Mouse (Mus musculus): ENCODE data around the gene Jund. TPM values are rescaled to one million over a fixed set of nuclear protein-coding genes. Genes with fewer than 3 reads are reported as not detected.

The Jund gene
- polyA plus RNA-seq, 1 experiment, result 111 TPM

DNA sequence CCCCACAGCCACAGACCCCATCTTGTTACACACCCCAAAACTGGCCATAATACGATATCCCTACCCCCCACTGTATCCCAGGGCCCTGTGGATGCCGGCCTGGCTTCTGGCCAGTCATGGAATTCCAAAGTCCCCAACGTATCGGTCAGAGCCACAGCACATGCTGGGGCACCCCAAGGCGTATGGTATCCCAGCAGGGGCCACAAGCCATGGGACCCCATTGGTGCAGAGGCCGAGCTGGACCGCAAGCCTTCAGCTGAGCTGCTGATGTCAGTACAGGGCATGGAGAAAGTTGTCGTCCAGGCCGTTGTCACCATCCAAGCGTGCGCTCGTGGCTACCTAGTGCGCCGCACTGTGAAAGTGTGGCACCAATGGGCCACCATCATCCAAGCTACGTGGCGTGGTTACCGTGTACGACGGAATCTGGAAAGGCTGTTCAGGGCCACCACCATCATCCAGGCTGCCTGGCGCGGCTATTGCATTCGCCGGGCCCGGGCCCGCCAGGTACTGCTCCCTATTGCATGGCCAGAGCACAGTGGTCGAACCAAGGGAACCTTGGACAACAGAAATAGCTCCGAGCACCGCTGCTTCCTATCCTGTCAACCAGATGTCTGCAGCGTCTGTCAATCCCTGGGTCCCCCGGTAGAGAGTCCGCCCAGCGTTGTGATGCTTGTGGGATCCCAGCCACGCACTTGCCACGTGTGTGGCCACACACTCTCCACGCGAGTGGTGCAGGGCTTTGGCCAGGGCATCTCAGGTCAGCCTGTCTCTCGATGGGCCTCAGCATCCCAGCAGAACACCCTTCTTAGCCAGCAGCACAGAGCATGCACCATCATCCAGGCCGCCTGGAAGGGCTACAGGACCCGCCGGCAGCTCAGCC is 18.0 kb downstream of the Jund start:
- no peak overlapping the region for H3K4me3 ChIP-seq (ENCODE audit: insufficient read depth, low read length)
- H3K4me1 ChIP-seq (ENCODE audit: control insufficient read depth, insufficient read depth, low read length), result peaks cover 12% of the 10 kb centered on the region
- no peak overlapping the region for H3K27ac ChIP-seq (ENCODE audit: insufficient read depth, low read depth, low read length)
- no peak for TF ChIP-seq CTCF (IDR thresholded peaks at IDR 0.05; ENCODE audit: low read depth, low read length)
- TF ChIP-seq POLR2A (IDR thresholded peaks at IDR 0.05; ENCODE audit: borderline replicate concordance, low read depth, low read length), result no peak

DNA sequence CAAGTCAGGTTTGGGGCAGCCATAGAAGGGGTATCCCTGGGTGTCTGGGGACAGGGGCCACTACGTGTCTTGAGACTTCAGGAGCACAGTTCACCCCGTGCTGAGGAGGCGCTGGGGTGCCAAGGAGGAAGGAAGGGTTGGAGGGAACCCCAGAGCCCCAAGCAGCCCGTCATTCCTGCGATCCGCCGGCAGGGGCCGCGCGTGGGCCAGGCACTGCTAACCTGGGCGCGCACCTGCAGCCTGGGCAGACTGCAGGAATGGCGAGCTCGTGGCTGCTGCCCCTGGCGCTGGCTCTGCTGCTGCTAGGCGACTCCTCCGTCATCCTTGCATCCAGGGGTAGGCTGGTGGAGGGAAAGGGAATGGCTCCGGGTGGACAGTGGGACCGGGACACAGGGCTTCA is 19.5 kb downstream of the Jund start, which contains the start of gene Gm3336:
Gene Gm3336 (plus strand): TSS at position 247 of the 400 bp plus-strand sequence.
- TF ChIP-seq CTCF (IDR thresholded peaks at IDR 0.05; ENCODE audit: low read depth, low read length), result peak; percentile 58
- no peak for TF ChIP-seq POLR2A (IDR thresholded peaks at IDR 0.05; ENCODE audit: borderline replicate concordance, low read depth, low read length)
- Histone ChIP-seq H3K27ac (ENCODE audit: insufficient read depth, low read depth, low read length) (no peak within 1 kb of the TSS), H3K4me1 (ENCODE audit: control insufficient read depth, insufficient read depth, low read length) (peaks cover 12% of the 10 kb centered on the region), H3K4me3 (ENCODE audit: insufficient read depth, low read length) (no peak within 1 kb of the TSS)

DNA sequence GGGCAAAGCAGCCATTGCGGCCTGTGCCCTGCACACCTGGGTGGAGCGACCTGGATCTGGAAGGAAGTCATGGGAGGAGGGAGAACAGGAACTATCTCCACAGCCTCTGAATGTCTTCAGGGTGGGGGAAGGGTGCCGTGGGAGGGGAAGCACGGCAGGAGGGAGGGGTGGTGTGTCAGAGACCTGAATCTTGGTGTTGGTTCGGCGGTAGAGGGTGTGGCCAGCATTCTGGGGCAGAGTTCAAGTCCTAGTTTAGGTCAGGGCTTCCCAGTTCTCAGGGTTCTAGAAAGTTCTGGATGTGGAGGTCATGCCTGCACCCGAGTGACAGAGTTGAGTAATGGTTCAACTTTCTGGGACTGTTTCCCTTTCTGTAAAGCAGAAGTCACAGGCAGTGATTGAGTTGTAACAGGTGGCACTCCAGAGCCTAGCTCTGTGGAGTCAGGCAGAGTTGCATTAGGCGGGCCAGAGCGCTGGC is 21.1 kb downstream of the Jund start:
- Histone ChIP-seq H3K4me3 (ENCODE audit: insufficient read depth, low read length) (peak overlapping the region; percentile 16; the same call in 1 of the 2 replicates), H3K27ac (ENCODE audit: insufficient read depth, low read depth, low read length) (peak overlapping the region; percentile 70), H3K4me1 (ENCODE audit: control insufficient read depth, insufficient read depth, low read length) (peaks cover 12% of the 10 kb centered on the region)
- TF ChIP-seq POLR2A (IDR thresholded peaks at IDR 0.05; ENCODE audit: borderline replicate concordance, low read depth, low read length) (no peak), CTCF (IDR thresholded peaks at IDR 0.05; ENCODE audit: low read depth, low read length) (no peak)

- no peak for TF ChIP-seq POLR2A (IDR thresholded peaks at IDR 0.05; ENCODE audit: borderline replicate concordance, low read depth, low read length)
- peak; percentile 68 for TF ChIP-seq CTCF (IDR thresholded peaks at IDR 0.05; ENCODE audit: low read depth, low read length)
- no peak overlapping the region for H3K27ac ChIP-seq (ENCODE audit: insufficient read depth, low read depth, low read length)
- H3K4me3 ChIP-seq (ENCODE audit: insufficient read depth, low read length), result no peak overlapping the region
- H3K4me1 ChIP-seq (ENCODE audit: control insufficient read depth, insufficient read depth, low read length), result peaks cover 12% of the 10 kb centered on the region
Measured at GRCm38 (mm10) chr8:70720739-70721138, 22.0 kb downstream of the Jund start.

DNA sequence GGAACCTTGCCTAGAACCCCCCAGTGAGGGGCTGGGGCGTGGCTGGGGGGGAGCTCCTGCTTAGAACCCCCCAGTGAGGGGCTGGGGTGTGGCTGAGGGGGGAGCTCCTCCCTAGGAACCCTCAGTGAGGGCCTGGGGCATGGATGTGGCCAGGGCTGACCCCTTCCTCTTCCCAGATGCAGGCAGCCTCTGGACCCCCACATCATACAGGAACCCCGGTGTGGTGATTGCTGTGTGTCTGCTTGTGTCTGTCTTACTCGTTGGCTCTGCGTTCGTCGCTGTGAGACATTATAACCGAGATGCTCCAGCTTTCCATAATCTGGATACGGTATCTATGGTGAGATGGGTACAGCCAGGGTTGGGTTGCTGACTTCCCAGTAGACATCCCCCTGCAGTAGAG is 22.9 kb downstream of the Jund start:
- H3K4me1 ChIP-seq (ENCODE audit: control insufficient read depth, insufficient read depth, low read length), result peaks cover 12% of the 10 kb centered on the region
- no peak overlapping the region for H3K27ac ChIP-seq (ENCODE audit: insufficient read depth, low read depth, low read length)
- H3K4me3 ChIP-seq (ENCODE audit: insufficient read depth, low read length), result no peak overlapping the region
- no peak for TF ChIP-seq POLR2A (IDR thresholded peaks at IDR 0.05; ENCODE audit: borderline replicate concordance, low read depth, low read length)
- no peak for TF ChIP-seq CTCF (IDR thresholded peaks at IDR 0.05; ENCODE audit: low read depth, low read length)

DNA sequence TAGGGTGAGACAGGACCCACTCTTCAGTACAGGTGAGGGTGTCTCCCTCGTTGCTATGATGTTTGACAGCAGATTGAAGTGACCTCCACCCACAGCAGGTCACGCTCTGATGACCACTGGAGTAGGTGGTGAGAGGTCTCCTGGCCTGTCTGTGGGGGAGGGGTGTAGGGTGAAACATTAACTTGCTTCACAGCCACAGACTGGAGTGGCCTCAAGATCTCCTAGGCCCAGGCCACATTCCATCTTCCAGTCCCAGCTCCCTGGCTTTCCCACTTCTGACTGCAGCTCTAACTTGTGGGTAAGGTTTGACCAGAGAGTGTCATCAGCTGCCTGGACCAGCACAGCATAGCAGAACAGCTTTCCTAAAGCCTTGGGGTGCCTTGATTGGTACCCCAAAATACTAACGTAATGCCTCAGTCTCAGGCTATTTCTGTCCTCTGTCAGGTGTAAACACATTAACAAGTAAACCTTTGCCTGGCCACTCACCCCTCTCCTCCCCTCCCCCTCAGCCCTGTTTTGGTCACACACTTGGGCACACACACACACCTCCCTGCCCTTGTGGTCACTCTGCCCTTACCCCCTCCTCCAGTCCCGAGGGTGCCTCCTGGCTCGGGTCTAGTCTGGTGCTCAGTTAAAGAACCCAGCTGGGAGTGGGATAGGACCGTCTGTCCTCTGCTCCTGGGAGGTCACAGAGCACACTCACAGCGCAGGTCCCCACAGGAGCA is 24.9 kb downstream of the Jund start, which contains the start of gene Pde4c:
Gene Pde4c (plus strand): TSS at position 235 of the 725 bp plus-strand sequence.
- TF ChIP-seq POLR2A (IDR thresholded peaks at IDR 0.05; ENCODE audit: borderline replicate concordance, low read depth, low read length) (no peak), CTCF (IDR thresholded peaks at IDR 0.05; ENCODE audit: low read depth, low read length) (no peak)
- H3K4me3 ChIP-seq (ENCODE audit: insufficient read depth, low read length), result no peak within 1 kb of the TSS
- peaks cover 9% of the 10 kb centered on the region for H3K4me1 ChIP-seq (ENCODE audit: control insufficient read depth, insufficient read depth, low read length)
- no peak within 1 kb of the TSS for H3K27ac ChIP-seq (ENCODE audit: insufficient read depth, low read depth, low read length)

DNA sequence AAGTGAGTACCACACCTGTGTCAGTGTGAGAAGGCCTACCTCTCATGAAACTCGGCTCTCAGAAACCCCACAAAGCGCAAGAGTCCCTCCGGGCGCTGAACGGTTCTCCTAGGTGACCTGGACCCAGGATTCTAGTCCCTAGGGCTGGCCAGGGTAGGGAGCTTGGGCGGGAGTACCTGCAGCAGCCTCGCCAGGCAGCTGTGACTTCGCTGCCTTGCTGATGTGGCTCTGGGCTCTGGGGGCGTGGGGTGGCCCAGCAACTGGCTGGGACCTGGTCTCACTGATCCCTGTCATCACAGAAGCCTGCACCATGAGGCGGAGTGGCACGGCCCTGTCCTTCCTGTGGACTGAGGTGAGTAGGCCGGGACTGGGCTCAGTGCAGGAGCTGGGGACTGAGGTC is 25.5 kb downstream of the Jund start:
- H3K4me3 ChIP-seq (ENCODE audit: insufficient read depth, low read length), result no peak overlapping the region
- no peak overlapping the region for H3K27ac ChIP-seq (ENCODE audit: insufficient read depth, low read depth, low read length)
- TF ChIP-seq POLR2A (IDR thresholded peaks at IDR 0.05; ENCODE audit: borderline replicate concordance, low read depth, low read length) (no peak), CTCF (IDR thresholded peaks at IDR 0.05; ENCODE audit: low read depth, low read length) (no peak)
- peaks cover 9% of the 10 kb centered on the region for H3K4me1 ChIP-seq (ENCODE audit: control insufficient read depth, insufficient read depth, low read length)

DNA sequence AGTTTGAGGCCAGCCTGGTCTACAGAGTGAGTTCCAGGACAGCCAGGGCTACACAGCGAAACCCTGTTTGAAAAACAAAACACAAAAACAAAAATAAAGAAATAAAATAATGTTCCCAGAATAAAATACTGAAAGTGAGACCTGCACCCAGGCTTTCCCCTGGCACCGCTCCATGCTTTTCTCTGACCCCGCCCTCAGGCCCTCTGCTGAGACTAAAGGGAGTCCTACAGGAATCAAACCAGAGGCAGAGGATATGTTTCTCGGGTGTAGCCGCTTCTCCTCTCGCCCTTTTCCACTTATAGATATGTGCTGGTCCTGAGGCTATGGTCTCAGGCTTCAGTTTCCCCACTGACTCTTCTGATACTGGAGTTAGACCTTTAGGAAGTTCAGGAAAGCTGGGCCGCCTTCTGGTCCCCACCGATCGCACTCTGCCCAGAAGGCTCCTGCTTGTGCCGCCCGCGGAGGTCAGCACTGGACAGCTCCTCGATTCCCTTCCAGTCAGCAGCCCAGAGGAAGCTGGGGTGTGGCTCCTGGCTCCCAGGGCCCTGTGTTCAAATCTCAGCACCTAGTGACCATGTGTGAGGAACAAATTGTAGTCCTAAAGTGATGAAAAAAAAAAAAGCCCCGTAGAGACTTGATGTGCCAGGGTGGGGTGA is 27.2 kb downstream of the Jund start:
- Histone ChIP-seq H3K4me1 (ENCODE audit: control insufficient read depth, insufficient read depth, low read length) (no peaks in the 10 kb centered on the region), H3K27ac (ENCODE audit: insufficient read depth, low read depth, low read length) (no peak overlapping the region), H3K4me3 (ENCODE audit: insufficient read depth, low read length) (no peak overlapping the region)
- no peak for TF ChIP-seq CTCF (IDR thresholded peaks at IDR 0.05; ENCODE audit: low read depth, low read length)
- no peak for TF ChIP-seq POLR2A (IDR thresholded peaks at IDR 0.05; ENCODE audit: borderline replicate concordance, low read depth, low read length)

- no peaks in the 10 kb centered on the region for H3K4me1 ChIP-seq (ENCODE audit: control insufficient read depth, insufficient read depth, low read length)
- H3K27ac ChIP-seq (ENCODE audit: insufficient read depth, low read depth, low read length), result no peak overlapping the region
- H3K4me3 ChIP-seq (ENCODE audit: insufficient read depth, low read length), result no peak overlapping the region
- TF ChIP-seq CTCF (IDR thresholded peaks at IDR 0.05; ENCODE audit: low read depth, low read length) (no peak), POLR2A (IDR thresholded peaks at IDR 0.05; ENCODE audit: borderline replicate concordance, low read depth, low read length) (no peak)
Measured at GRCm38 (mm10) chr8:70726721-70727120, 28.0 kb downstream of the Jund start.

Data from bone marrow macrophage, adult 2 months (primary cell).